Mouse (Mus musculus) ES-CJ7 (cell line): Measurements from ENCODE around the gene Emc10.

Experiments
- DNase-seq: peaks from one replicate; pipeline ENCODE4 v3.0.0; 2011; ENCODE audit warnings: low read depth, low spot score

The Emc10 gene

DNA sequence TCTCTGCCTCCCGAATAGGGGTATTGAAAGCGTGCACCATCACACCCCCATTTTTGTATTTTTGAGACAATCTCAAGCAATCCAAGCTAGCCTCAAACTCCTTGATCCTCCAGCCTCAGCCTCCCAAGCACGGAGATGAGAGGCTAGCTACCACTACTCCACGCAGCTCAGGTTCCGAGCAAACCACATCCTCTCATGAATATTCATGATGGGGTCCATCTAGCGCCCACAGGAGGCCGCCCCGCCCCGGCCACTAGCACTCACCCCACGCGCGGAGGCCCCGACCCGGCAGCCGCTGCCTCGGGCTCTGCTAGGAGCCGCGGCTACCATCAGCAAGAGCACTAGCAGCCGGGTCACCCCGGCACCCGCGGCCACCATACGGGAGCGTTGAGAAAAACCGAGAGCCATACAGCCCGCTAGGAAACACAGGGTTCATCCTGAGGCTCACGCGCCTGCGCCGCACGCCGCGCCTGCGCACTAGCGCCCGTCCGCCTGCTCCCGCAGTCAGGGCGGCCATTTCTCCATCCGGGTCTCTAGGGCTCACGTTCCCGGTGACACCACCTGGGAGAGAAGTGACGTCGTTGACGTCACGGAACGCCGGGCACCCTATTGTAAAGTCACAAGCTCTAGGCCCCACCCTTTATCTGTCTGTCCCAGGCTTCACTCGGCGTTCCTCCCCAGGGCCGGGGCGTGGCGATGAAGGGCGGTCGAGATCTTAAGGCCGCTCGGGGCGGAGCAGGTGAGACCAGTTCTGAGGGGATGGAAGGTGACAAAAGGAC, at the start of gene Emc10, which contains the start of gene Fam71e1:
Gene Emc10 (minus strand): TSS at position 538 of the 779 bp plus-strand sequence.
Gene Fam71e1 (plus strand): TSS at position 590 of the 779 bp plus-strand sequence.
- peak; percentile 100 for DNase-seq

GRCm38 (mm10) chr7:44543071-44543470, 46.7 kb upstream of the Emc10 start:
- no peak for DNase-seq

- no peak for DNase-seq
Measured at GRCm38 (mm10) chr7:44542555-44542954, 46.2 kb upstream of the Emc10 start.

DNA sequence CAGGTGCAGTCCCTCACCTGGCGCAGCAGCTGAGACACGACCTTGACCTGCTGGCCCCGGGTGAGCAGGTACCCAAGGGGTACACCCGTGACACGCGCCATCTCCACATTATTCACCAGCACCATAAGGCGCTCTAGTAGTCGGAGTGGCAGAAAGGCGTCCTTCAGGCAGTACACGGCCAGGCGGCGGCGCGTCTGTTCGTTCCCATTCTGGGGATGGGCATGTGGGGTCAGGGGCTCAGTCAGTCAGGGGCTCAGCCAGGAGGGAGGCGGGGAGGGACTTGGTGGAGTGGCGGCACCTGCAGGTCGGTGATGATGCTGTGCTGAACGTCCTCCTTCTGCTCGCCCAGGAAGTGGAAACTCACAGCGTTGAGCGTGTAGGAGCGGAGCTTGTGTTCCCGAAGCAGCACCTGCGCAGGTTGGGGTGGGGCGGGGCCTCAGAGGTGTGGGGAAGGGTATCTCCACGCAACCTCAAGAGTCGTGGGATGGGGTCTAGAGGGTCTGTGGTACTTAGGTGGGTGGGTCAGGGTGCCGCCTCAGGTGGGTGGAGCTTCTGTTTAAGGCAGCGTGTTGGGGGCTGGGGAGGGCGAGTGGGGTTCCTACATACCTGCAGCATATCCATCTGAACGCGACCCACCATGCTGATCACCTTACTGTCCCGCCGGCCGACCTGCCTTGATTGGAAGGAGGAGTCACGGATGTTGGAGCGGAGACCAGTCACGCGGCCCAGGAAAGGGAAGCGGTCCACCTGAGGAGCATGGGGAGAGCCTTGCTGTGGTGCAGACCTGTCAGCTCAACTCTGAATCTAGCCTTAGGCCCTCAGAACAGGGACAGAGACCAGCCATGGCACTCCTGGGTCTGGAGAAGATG, 42.7 kb upstream of the Emc10 start:
- DNase-seq: no peak

GRCm38 (mm10) chr7:44537496-44537895, 41.2 kb upstream of the Emc10 start:
- DNase-seq: no peak

- no peak for DNase-seq
Measured at GRCm38 (mm10) chr7:44537009-44537408, 40.7 kb upstream of the Emc10 start.

GRCm38 (mm10) chr7:44536590-44536968, 40.2 kb upstream of the Emc10 start:
- DNase-seq: no peak

GRCm38 (mm10) chr7:44535657-44536589, 39.6 kb upstream of the Emc10 start:
- no peak for DNase-seq

DNA sequence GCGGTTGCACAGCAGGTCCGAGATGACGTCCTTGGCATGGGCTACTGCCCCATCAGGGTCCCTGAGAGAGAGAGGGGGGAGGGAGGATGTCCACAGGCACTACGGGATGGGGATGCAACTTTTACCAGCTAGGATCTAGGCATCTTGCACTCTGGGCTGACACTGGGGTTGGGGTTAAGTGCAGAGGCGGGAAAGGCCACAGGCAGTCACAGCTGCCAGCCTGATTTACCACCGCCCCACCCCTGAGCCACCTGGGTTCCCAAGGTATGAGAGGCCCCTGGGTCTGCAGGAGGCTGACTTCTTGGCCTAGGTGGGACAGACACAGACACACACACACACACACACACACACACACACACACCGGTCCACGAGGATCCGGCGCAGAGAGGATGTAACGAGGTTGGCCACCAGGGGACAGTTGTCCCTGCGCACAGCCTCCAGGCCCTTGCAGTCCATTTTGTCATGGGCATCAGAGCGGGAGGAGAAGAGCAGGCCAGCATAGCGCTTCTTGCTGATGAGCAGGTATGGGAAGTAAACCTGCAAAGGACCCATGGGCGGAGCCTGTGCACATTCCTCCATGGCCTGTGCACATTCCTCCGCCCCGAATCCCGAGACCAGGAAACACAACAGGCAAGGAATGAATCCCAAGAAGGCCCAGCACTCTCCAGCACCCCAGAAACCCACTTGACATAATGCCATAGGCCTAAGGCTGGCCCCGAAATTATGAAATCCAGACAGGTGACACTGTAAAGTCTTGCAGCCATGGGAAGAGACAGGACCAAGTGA, 38.5 kb upstream of the Emc10 start:
- no peak for DNase-seq

DNA sequence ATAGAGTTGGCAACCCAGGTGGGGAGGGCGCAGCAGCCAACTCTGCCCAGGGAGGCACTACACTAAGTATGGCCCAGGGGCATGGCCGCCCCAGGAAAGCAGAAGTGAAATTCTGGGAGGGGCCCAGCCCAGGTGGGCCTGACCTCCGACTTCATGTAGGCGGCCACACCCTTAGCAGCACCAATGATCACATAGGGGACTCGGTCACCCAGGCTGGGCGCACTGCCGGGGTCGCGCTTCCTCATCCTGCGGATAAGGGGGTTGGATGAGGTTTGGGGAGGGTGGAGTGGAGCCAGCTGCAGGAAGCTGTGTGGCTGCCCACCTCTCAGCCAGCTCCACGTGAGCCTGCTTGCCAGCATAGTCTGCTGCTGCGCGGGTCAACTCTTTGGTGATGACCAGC, 37.9 kb upstream of the Emc10 start:
- no peak for DNase-seq

- no peak for DNase-seq
Measured at GRCm38 (mm10) chr7:44533746-44534045, 37.4 kb upstream of the Emc10 start.

DNA sequence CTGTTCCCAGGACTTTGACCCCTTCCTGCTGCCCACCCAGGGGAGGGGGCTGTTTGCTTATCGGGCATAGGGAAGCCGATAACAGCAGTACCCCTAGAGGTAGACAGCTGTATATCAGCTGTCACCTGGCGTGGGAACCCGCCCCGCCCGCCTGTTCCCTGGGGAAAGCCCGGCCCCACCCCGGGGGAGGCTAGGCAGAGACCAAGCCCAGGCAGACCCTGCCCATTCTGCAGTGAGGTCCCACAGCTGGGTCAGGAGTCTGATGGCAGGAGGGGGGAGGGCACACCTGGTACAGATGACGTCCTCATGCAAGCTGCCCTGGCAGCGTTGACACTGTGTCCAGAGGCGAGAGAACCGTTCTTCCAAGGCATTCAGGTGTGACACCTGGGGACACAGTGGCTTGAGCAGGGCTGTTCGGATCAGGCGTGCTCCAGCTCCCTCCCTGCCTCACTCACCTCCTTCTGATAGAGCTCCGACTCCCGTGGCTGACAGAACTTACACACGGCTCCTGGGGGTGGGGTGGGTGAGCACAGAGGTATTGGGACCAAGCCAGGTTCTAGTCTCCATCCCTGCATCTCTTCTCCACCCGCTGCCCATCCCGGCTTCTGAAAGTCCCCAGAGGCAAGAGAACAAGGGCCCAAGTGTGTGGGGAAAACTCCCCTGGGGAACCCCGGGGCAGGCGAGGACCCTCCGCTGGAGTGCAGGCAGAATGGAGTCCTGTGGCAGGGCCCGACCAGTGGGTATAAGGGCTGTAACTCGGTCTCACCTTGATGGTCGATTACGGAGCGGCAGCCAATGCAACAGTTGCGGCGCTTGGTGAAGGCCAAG, 36.8 kb upstream of the Emc10 start:
- no peak for DNase-seq

- no peak for DNase-seq
Measured at GRCm38 (mm10) chr7:44531946-44532732, 35.8 kb upstream of the Emc10 start, which contains the start of gene Spib. TSS of gene Spib (minus strand) at chr7:44532071.

- no peak for DNase-seq
Measured at GRCm38 (mm10) chr7:44531207-44531606, 34.9 kb upstream of the Emc10 start.

- DNase-seq: no peak
Measured at GRCm38 (mm10) chr7:44530507-44530906, 34.2 kb upstream of the Emc10 start.

DNA sequence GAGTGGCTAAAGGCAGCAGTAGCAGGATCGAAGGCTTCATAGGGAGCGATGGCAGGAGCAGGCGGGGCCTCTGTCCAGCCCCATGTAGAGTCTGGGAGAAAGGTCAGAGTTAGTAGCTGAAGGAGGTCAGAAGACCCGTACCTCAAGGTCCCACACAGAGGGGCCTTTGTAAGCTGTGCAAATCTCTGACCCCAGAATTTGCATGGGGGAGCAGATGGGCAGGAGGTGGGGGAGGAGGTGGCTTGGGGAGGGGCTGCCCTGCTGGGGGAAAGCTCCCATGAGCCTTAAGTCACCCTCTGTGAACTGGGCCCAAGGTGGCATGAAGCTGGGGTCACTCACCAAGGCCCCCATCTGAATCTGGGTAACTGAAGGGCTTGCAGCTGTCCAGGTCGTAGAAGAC, 33.2 kb upstream of the Emc10 start:
- no peak for DNase-seq

GRCm38 (mm10) chr7:44527483-44528398, 31.4 kb upstream of the Emc10 start:
- peak; percentile 73 for DNase-seq
